Mouse (Mus musculus): ENCODE data around the gene Wfdc1. TPM values are rescaled to one million over a fixed set of nuclear protein-coding genes. Genes with fewer than 3 reads are reported as not detected.

Gene Wfdc1
- polyA plus RNA-seq (2015; fragmentation: Nextera tagmentation; extraction: Ambion mirVana) = 2.2 and 2.5 TPM in 2 replicates

- Histone ChIP-seq H3K4me2 (no peak within 1 kb of the TSS), H3K27me3 (peaks cover 32% of the 10 kb centered on the region), H3K4me3 (replicated peaks) (no peak within 1 kb of the TSS), H3K27ac (replicated peaks) (no peak within 1 kb of the TSS), H3K9ac (no peak within 1 kb of the TSS), H3K4me1 (replicated peaks) (peaks cover 10% of the 10 kb centered on the region), H3K36me3 (replicated peaks) (no peaks in the 10 kb centered on the region), H3K9me3 (replicated peaks) (no peaks in the 10 kb centered on the region)
- 13% methylated on average over 14 of the region's 14 CpGs for WGBS (ENCODE audit: insufficient replicate concordance)
- no peak for ATAC-seq (ENCODE audit: insufficient read depth)
Observed at GRCm38 (mm10) chr8:119666219-119666951, at the start of gene Wfdc1. Gene Wfdc1 (plus strand): TSS chr8:119666365.

- no peak overlapping the region for H3K4me2 ChIP-seq
- WGBS (ENCODE audit: insufficient replicate concordance) = 71% methylated on average over 4 of the region's 4 CpGs
- no peaks in the 10 kb centered on the region for H3K36me3 ChIP-seq (replicated peaks)
- H3K9ac ChIP-seq = no peak overlapping the region
- H3K4me1 ChIP-seq (replicated peaks) = no peaks in the 10 kb centered on the region
- 0 out of 2 replicates have a peak, but pooled peaks cover 5% of the 10 kb centered on the region for H3K27me3 ChIP-seq
- no peak overlapping the region for H3K27ac ChIP-seq (replicated peaks)
- H3K4me3 ChIP-seq (replicated peaks) = no peak overlapping the region
- no peak for ATAC-seq (ENCODE audit: insufficient read depth)
- no peaks in the 10 kb centered on the region for H3K9me3 ChIP-seq (replicated peaks)
Observed at GRCm38 (mm10) chr8:119616811-119617210, 49.4 kb upstream of the Wfdc1 start.

- Histone ChIP-seq H3K4me2 (no peak overlapping the region), H3K27ac (replicated peaks) (no peak overlapping the region), H3K27me3 (0 out of 2 replicates have a peak, but pooled peaks cover 5% of the 10 kb centered on the region), H3K9me3 (replicated peaks) (no peaks in the 10 kb centered on the region), H3K36me3 (replicated peaks) (no peaks in the 10 kb centered on the region), H3K4me3 (replicated peaks) (no peak overlapping the region), H3K4me1 (replicated peaks) (no peaks in the 10 kb centered on the region), H3K9ac (no peak overlapping the region)
- no peak for ATAC-seq (ENCODE audit: insufficient read depth)
- WGBS (ENCODE audit: insufficient replicate concordance) = 66% methylated on average over 5 of the region's 5 CpGs
Observed at GRCm38 (mm10) chr8:119617586-119617985, 48.6 kb upstream of the Wfdc1 start.

GRCm38 (mm10) chr8:119618887-119619286 lies 47.3 kb upstream of the Wfdc1 start:
- H3K27me3 ChIP-seq = 0 out of 2 replicates have a peak, but pooled peaks cover 5% of the 10 kb centered on the region
- no peaks in the 10 kb centered on the region for H3K9me3 ChIP-seq (replicated peaks)
- 49% methylated on average over 5 of the region's 5 CpGs for WGBS (ENCODE audit: insufficient replicate concordance)
- H3K4me1 ChIP-seq (replicated peaks) = no peaks in the 10 kb centered on the region
- H3K9ac ChIP-seq = no peak overlapping the region
- H3K4me3 ChIP-seq (replicated peaks) = no peak overlapping the region
- no peak for ATAC-seq (ENCODE audit: insufficient read depth)
- no peak overlapping the region for H3K27ac ChIP-seq (replicated peaks)
- H3K4me2 ChIP-seq = no peak overlapping the region
- H3K36me3 ChIP-seq (replicated peaks) = no peaks in the 10 kb centered on the region

GRCm38 (mm10) chr8:119620116-119620840 lies 45.9 kb upstream of the Wfdc1 start:
- Histone ChIP-seq H3K9me3 (replicated peaks) (no peaks in the 10 kb centered on the region), H3K27me3 (0 out of 2 replicates have a peak, but pooled peaks cover 5% of the 10 kb centered on the region)
- WGBS (ENCODE audit: insufficient replicate concordance) = 59% methylated on average over 6 of the region's 6 CpGs

GRCm38 (mm10) chr8:119620848-119621465 lies 45.2 kb upstream of the Wfdc1 start:
- Histone ChIP-seq H3K36me3 (replicated peaks) (no peaks in the 10 kb centered on the region), H3K27ac (replicated peaks) (no peak overlapping the region), H3K27me3 (0 out of 2 replicates have a peak, but pooled peaks cover 5% of the 10 kb centered on the region), H3K4me2 (no peak overlapping the region), H3K4me3 (replicated peaks) (no peak overlapping the region), H3K9me3 (replicated peaks) (no peaks in the 10 kb centered on the region), H3K9ac (no peak overlapping the region), H3K4me1 (replicated peaks) (no peaks in the 10 kb centered on the region)
- no peak for ATAC-seq (ENCODE audit: insufficient read depth)
- WGBS (ENCODE audit: insufficient replicate concordance) = 65% methylated on average over 14 of the region's 14 CpGs

More at GRCm38 (mm10) chr8:119620116-119620840, 45.9 kb upstream of the Wfdc1 start:
- Histone ChIP-seq H3K36me3 (replicated peaks) (no peaks in the 10 kb centered on the region), H3K4me1 (replicated peaks) (no peaks in the 10 kb centered on the region), H3K4me2 (no peak overlapping the region), H3K27ac (replicated peaks) (no peak overlapping the region), H3K9ac (no peak overlapping the region), H3K4me3 (replicated peaks) (no peak overlapping the region)
- no peak for ATAC-seq (ENCODE audit: insufficient read depth)

- Histone ChIP-seq H3K4me2 (no peak overlapping the region), H3K27me3 (no peaks in the 10 kb centered on the region), H3K27ac (replicated peaks) (no peak overlapping the region), H3K4me3 (replicated peaks) (no peak overlapping the region), H3K9ac (no peak overlapping the region), H3K36me3 (replicated peaks) (no peaks in the 10 kb centered on the region), H3K4me1 (replicated peaks) (peaks cover 6% of the 10 kb centered on the region), H3K9me3 (replicated peaks) (no peaks in the 10 kb centered on the region)
- WGBS (ENCODE audit: insufficient replicate concordance) = 49% methylated on average over 4 of the region's 4 CpGs
- ATAC-seq (ENCODE audit: insufficient read depth) = no peak
Observed at GRCm38 (mm10) chr8:119622555-119622954, 43.6 kb upstream of the Wfdc1 start.

- Histone ChIP-seq H3K36me3 (replicated peaks) (no peaks in the 10 kb centered on the region), H3K27me3 (no peaks in the 10 kb centered on the region), H3K27ac (replicated peaks) (no peak overlapping the region), H3K4me3 (replicated peaks) (no peak overlapping the region), H3K9me3 (replicated peaks) (no peaks in the 10 kb centered on the region), H3K4me2 (no peak overlapping the region), H3K9ac (no peak overlapping the region), H3K4me1 (replicated peaks) (peaks cover 8% of the 10 kb centered on the region)
- no peak for ATAC-seq (ENCODE audit: insufficient read depth)
- WGBS (ENCODE audit: insufficient replicate concordance) = 65% methylated on average over 8 of the region's 8 CpGs
Observed at GRCm38 (mm10) chr8:119623061-119623460, 43.1 kb upstream of the Wfdc1 start.

- no peaks in the 10 kb centered on the region for H3K36me3 ChIP-seq (replicated peaks)
- H3K9ac ChIP-seq = no peak overlapping the region
- no peaks in the 10 kb centered on the region for H3K9me3 ChIP-seq (replicated peaks)
- ATAC-seq (ENCODE audit: insufficient read depth) = no peak
- H3K27me3 ChIP-seq = no peaks in the 10 kb centered on the region
- H3K4me1 ChIP-seq (replicated peaks) = peaks cover 8% of the 10 kb centered on the region
- H3K4me2 ChIP-seq = no peak overlapping the region
- WGBS (ENCODE audit: insufficient replicate concordance) = 60% methylated on average over 1 of the region's 1 CpGs
- H3K4me3 ChIP-seq (replicated peaks) = no peak overlapping the region
- H3K27ac ChIP-seq (replicated peaks) = no peak overlapping the region
Observed at GRCm38 (mm10) chr8:119623744-119624143, 42.4 kb upstream of the Wfdc1 start.

GRCm38 (mm10) chr8:119624916-119625315 lies 41.2 kb upstream of the Wfdc1 start:
- Histone ChIP-seq H3K4me2 (no peak overlapping the region), H3K27me3 (no peaks in the 10 kb centered on the region), H3K4me3 (replicated peaks) (no peak overlapping the region), H3K36me3 (replicated peaks) (no peaks in the 10 kb centered on the region), H3K4me1 (replicated peaks) (peaks cover 8% of the 10 kb centered on the region), H3K27ac (replicated peaks) (no peak overlapping the region), H3K9me3 (replicated peaks) (no peaks in the 10 kb centered on the region), H3K9ac (no peak overlapping the region)
- ATAC-seq (ENCODE audit: insufficient read depth) = no peak
- 78% methylated on average over 7 of the region's 7 CpGs for WGBS (ENCODE audit: insufficient replicate concordance)

GRCm38 (mm10) chr8:119625788-119626187 lies 40.4 kb upstream of the Wfdc1 start:
- 75% methylated on average over 22 of the region's 22 CpGs for WGBS (ENCODE audit: insufficient replicate concordance)
- Histone ChIP-seq H3K4me2 (no peak overlapping the region), H3K27me3 (peaks cover 2% of the 10 kb centered on the region; the same call in 1 of the 2 replicates)

More at GRCm38 (mm10) chr8:119625788-119626187, 40.4 kb upstream of the Wfdc1 start:
- Histone ChIP-seq H3K9ac (no peak overlapping the region), H3K27ac (replicated peaks) (no peak overlapping the region), H3K4me3 (replicated peaks) (no peak overlapping the region), H3K9me3 (replicated peaks) (no peaks in the 10 kb centered on the region), H3K36me3 (replicated peaks) (no peaks in the 10 kb centered on the region), H3K4me1 (replicated peaks) (peaks cover 8% of the 10 kb centered on the region)
- ATAC-seq (ENCODE audit: insufficient read depth) = no peak
